Mouse (Mus musculus): ENCODE measurements at regions not wholly inside any gene's neighbourhood (a gene's known extent, or its start where the extent isn't known, plus 50 kb on each side); places are given as distances from the start of the nearest gene placed in this dataset.

DNA sequence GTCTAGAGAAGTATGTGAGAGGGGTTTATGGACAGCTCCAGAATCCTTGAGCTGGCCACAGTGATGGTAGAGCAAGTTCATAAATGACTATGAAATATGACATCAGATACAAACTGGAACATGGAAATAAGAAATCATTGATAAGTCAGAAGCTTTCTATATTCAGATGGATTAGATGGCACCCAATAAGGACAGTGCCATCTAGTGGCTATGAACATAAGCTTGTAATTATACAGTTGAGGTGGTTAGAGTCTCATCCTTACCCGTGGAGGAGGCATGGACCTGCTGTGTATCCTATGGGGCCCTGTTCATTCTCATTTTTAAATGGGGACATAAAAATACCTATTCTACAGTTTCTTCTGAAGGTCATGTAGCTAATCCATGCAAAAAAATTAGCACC is 92.9 kb upstream of the Eci2 start:
- TF ChIP-seq CTCF (IDR thresholded peaks at IDR 0.05; ENCODE audit: low read depth) (peak; percentile 66), EP300 (IDR thresholded peaks at IDR 0.05; ENCODE audit: low read depth) (no peak)
